Mouse (Mus musculus) embryonic stem cell, embryonic (primary cell): ENCODE results near the gene Tbxas1.

Experiments
- CTCF ChIA-PET, 4 experiments: fragments of 300-600 bp in 2 of 4; fragments of 350-600 bp in 2 of 4; sonication (Branson Sonifier 250); formaldehyde crosslinking; loops; one replicate each; lab custom pipeline; 2022; ENCODE audit warnings: inconsistent platforms in 2 of 4; lab: Charles Lee
- POLR2A ChIA-PET, 4 experiments: fragments of 300-600 bp in 2 of 4; fragments of 350-600 bp in 2 of 4; sonication (Branson Sonifier 250); formaldehyde crosslinking; loops; one replicate each; lab custom pipeline; 2022; ENCODE audit warnings: antibody characterized with exemption in 4 of 4, inconsistent platforms in 1 of 4; lab: Charles Lee

The Tbxas1 gene

DNA sequence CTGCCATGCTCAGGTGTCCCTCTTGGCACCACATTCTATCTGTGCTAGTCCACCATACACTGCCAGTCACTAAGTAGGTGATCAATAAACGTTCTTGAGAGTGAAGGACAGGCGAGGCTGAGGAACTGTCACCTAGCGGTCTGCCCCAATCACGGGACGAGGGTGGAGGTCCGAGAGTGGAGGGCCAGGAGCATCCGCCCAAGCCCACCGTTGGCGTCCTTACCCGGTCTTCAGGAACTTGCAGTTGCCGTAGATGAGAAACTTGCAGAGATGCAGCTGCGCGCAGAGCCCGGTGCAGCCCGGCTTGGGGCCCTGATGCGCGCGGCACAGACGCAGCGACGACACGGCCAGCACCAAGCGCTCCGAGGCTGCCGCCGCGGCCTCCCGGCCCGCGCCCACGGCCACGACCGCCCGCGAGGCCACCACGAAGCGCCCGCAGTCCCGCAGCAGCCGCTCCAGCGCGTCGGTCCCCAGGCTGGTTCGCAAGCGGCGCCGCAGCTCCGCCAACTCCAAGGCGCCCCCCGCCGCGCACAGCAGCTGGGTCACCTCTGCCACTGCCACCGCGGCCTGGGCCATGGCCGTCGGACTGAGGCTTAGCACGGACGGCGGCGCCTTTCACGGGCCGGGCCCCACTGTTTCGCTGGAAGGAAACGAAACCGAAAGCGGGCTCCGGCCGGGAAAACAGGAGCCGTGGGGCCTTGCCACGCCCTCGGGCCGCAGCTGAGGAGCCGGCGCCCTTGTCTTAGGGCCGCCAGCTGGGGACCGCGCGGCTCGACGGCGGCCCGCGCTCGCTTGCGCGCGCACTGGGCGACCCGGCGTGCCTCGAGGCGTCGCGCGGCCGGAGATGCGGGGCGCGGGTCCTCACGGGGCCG is 242.6 kb downstream of the Tbxas1 start, which contains the start of gene Parp12:
Gene Parp12, minus strand, starts transcription at position 766 of the 872 bp plus-strand sequence.
- ChIA-PET CTCF (interaction anchor here in 2 of 4 experiments (0.6 to 1.0 kb wide), 2 partner anchors 11 to 72 kb away, joined by 3 read pairs; no protein-coding TSS in a partner anchor), POLR2A (interaction anchor here in 3 of 4 experiments (0.8 to 3.2 kb wide), 8 partner anchors 8 to 328 kb away, joined by 3 to 11 read pairs (median 4); no protein-coding TSS in a partner anchor)

DNA sequence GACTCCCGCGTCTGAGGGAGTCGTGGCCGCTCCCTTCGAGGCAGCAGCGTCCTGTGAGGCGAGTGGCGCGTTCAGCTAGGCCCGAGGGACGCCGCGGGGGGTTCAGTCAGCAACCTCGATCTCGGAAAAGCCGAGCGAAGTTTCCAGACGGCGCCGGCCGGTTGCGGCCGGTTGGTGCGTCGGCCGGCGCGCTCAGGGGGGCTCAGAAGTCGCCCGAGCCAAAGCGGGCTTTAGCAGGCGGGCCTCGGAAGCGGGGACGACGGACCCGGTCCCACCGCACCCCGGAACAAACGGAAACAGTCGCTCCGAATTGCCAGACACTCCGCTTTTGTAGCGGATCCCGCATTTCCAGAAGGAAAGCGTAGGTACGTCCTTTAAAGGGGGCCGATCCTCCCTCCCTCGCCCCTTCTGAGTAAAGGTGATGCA is 243.3 kb downstream of the Tbxas1 start:
- CTCF ChIA-PET: interaction anchor here in 1 of 4 experiments (1.0 kb wide), 1 partner anchor 12 kb away, joined by 3 read pairs; no protein-coding TSS in a partner anchor
- POLR2A ChIA-PET: interaction anchor here in 3 of 4 experiments (0.6 to 3.2 kb wide), 8 partner anchors 9 to 328 kb away, joined by 3 to 11 read pairs (median 4); partner anchors contain the start of gene Hipk2 (in 1 of the 3)

DNA sequence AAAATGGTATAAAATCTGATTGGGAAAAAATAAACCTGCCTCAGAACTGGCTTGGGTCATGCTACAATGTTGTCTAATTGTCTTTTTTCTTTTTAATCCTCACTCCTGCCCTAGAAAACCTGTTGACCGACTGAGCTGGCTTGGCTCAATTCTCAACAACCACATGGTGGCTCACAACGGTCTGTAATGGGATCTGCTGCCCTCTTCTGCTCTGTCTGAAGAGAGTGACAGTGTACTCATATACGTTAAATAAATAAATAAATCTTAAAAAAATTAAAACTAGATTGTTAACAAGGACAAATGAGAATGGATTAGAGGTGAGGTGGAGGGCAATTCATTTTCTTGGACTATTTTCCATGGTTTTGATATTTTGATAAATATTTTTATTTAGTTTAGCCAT is 245.5 kb downstream of the Tbxas1 start:
- ChIA-PET POLR2A (no interaction called here), CTCF (no interaction called here)

DNA sequence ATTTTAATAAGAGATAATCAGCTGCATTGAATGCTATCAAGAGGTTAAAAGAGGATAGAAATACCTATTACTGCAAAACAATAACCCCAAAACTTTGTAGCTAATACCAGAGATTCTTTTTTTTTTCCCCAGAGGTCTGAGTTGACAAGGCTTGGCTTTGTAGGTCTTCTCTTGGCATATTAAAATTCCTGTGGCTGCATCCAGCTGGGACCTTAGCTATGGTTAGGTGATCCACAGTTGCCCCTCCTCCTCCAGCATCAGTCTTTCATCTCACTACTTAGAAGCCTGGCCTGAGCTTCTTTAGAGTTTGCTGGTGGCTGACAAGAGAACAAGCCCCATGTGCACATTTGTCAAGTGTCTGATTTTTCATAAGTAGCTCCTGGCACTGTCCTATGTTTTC is 249.5 kb downstream of the Tbxas1 start:
- ChIA-PET POLR2A (interaction anchor here in 1 of 4 experiments (0.6 to 1.6 kb wide), 2 partner anchors 145 to 504 kb away, joined by 3 read pairs; no protein-coding TSS in a partner anchor), CTCF (interaction anchor here in 1 of 4 experiments (0.6 to 0.9 kb wide), 2 partner anchors 11 to 62 kb away, joined by 3 read pairs; no protein-coding TSS in a partner anchor)

DNA sequence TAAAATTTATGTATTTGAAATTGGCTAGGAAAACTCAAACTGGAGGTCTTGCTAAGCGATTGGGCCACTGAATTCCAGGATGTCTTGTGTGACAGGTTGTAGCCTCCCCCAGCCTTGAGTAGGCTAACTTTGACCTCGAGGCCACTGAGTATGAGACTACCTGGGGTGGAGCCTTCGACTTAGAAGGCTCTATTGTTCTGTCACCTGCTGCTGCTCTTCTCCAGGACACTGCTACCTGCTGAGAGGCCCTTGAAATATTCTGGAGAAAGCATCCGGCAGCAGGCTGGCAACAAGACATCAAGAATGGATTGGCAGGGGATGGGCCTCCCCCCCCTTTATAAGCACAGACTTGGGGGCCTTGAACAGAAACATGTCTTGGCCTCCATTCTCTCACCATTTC is 256.3 kb downstream of the Tbxas1 start:
- POLR2A ChIA-PET: interaction anchor here in 3 of 4 experiments (0.8 to 3.0 kb wide), 12 partner anchors 9 to 314 kb away, joined by 3 to 12 read pairs (median 4); partner anchors contain the start of gene Parp12 (in 1 of the 3)

GRCm38 (mm10) chr6:39132556-39132955 is 257.4 kb downstream of the Tbxas1 start:
- ChIA-PET CTCF (interaction anchor here in 3 of 4 experiments (0.6 to 2.6 kb wide), 5 partner anchors 13 to 261 kb away, joined by 3 to 7 read pairs (median 4); no protein-coding TSS in a partner anchor), POLR2A (interaction anchor here in 2 of 4 experiments (0.6 to 3.0 kb wide), 11 partner anchors 10 to 313 kb away, joined by 3 to 12 read pairs (median 4); partner anchors contain the start of gene Parp12 (in 2 of the 2))

More for the DNA sequence above, 256.3 kb downstream of the Tbxas1 start:
- CTCF ChIA-PET: interaction anchor here in 3 of 4 experiments (0.6 to 2.6 kb wide), 3 partner anchors 14 to 467 kb away, joined by 3 to 7 read pairs (median 4); no protein-coding TSS in a partner anchor
